Mouse (Mus musculus) splenic B cell, adult 2 months (primary cell): ENCODE data around the gene Lrrc17.

Experiments
- DNase-seq: peaks from one replicate; pipeline ENCODE4 v3.0.0-alpha.2; 2011; ENCODE audit warnings: low read depth, low spot score
- H3K27me3 ChIP-seq: 2 replicates; pipeline ENCODE4 v1.6.1; 2012; ENCODE audit warnings: mild to moderate bottlenecking, low read length, moderate library complexity, mixed read lengths; ENCODE audit not compliant: control insufficient read depth, poor library complexity, insufficient read depth, severe bottlenecking
- H3K36me3 ChIP-seq: 2 replicates; pipeline ENCODE4 v1.6.1; 2012; ENCODE audit warnings: mild to moderate bottlenecking, low read length, moderate library complexity, mixed read lengths; ENCODE audit not compliant: control insufficient read depth, poor library complexity, insufficient read depth, severe bottlenecking

The Lrrc17 gene

DNA sequence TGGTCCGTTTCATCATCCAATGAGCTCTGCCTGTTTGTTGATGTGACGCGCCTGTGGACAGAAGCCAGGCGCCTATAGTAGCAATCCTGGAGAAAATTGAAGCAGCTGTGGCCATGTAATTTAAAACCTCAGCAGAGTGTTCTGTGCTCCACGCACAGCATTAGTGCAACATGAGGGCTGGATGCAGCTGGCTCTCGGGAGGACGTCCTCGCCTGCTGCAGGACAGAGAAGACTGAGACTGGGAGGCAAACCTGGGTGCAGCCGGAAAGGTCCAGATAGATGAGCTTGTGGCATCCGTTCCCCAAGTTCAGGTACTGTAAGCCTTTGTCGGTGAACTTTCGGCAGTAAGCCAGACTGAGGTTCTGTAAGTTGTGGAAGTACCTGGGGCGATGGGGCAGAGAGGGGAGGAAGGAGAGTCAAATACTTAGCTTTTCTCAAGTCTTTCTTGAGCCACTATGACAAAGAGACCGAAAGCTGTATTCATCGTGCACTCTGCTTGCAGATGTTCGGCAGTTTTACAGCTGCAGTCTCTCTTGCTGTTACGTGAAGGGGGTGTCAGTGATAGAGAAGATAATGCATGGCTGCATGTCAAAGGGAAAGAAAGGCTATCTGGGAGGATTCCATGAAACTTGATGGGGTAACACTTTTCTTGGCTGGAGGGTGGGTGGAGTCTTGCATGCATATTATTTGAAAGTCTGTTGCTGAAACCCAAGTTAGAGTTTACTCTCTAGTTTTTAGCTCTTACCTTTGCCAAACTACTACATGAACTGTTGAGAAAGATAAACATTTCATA, at the start of gene Lrrc17:
Lrrc17 (plus strand) TSS at position 151 of the 793 bp plus-strand sequence.
- Histone ChIP-seq H3K36me3 (no peaks in the 10 kb centered on the region), H3K27me3 (no peaks in the 10 kb centered on the region)
- DNase-seq = no peak

DNA sequence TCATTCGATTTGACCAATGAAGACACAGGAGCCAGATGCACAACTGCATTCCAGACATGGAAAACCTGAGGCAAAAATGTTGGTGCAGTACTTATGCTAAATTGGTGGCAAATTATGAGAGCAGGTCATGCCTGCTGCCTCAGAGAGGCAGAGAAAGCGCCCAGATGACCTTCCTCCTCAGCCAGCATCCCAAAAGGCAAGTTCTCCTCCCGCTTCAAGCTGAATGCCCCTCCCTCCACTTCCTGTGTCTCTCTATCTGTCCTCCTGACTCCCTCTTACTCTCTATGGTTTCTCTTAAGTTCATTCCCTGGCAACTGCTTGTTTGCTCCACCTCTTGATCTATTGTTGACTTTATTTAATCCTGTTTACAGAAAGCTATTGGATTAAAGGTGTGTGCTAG, 48.6 kb upstream of the Lrrc17 start:
- H3K36me3 ChIP-seq = no peaks in the 10 kb centered on the region
- DNase-seq = no peak
- H3K27me3 ChIP-seq = no peaks in the 10 kb centered on the region

GRCm38 (mm10) chr5:21496321-21496720, 47.0 kb upstream of the Lrrc17 start:
- Histone ChIP-seq H3K27me3 (no peaks in the 10 kb centered on the region), H3K36me3 (no peaks in the 10 kb centered on the region)
- DNase-seq = no peak

- H3K36me3 ChIP-seq = no peaks in the 10 kb centered on the region
- DNase-seq = no peak
- H3K27me3 ChIP-seq = no peaks in the 10 kb centered on the region
Measured at GRCm38 (mm10) chr5:21496881-21497280, 46.5 kb upstream of the Lrrc17 start.

- Histone ChIP-seq H3K27me3 (no peaks in the 10 kb centered on the region), H3K36me3 (no peaks in the 10 kb centered on the region)
- DNase-seq = no peak
Measured at GRCm38 (mm10) chr5:21498490-21498889, 44.9 kb upstream of the Lrrc17 start.

- no peak for DNase-seq
- Histone ChIP-seq H3K27me3 (no peaks in the 10 kb centered on the region), H3K36me3 (no peaks in the 10 kb centered on the region)
Measured at GRCm38 (mm10) chr5:21498925-21499324, 44.4 kb upstream of the Lrrc17 start.

DNA sequence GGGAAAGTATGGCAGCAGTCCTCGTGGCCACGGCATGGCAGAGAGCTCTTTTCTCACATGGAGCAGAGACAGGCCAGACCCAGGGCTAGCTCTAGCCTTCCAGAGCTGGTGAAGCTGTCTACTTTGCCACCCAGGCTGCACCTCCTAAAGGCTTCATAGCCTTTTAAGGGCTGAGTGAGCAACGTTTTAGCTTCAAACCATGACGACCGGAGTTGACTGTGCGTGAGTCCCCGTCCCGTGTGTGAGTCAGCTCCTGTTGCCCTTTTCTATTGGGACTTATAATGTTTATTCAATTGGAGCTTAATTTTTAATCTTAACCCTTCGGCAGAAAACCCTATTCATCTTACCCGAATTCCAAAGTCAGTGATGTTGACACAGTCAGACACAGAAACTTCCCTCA, 43.2 kb upstream of the Lrrc17 start:
- no peak for DNase-seq

DNA sequence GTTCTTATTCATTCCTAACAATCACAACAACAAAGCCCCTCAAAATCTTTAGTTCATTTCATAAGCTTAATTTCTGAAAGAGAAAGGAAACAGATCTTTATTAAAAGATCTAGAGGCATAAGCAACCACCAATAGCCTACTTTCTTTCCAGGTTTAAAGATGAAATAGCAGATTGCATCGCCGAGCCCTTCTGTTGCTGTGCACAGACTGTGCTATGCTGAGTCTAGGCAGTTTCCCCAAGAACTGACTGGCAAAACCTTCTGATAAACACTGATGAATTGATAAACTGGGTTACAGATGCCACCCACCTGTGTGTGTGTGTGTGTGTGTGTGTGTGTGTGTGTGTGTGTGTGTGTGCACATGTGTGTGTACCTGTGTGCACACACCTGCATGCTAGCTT, 42.4 kb upstream of the Lrrc17 start:
- no peak for DNase-seq
- H3K27me3 ChIP-seq = no peaks in the 10 kb centered on the region
- no peaks in the 10 kb centered on the region for H3K36me3 ChIP-seq

More for the DNA sequence above, 43.2 kb upstream of the Lrrc17 start:
- no peaks in the 10 kb centered on the region for H3K27me3 ChIP-seq
- H3K36me3 ChIP-seq = no peaks in the 10 kb centered on the region

DNA sequence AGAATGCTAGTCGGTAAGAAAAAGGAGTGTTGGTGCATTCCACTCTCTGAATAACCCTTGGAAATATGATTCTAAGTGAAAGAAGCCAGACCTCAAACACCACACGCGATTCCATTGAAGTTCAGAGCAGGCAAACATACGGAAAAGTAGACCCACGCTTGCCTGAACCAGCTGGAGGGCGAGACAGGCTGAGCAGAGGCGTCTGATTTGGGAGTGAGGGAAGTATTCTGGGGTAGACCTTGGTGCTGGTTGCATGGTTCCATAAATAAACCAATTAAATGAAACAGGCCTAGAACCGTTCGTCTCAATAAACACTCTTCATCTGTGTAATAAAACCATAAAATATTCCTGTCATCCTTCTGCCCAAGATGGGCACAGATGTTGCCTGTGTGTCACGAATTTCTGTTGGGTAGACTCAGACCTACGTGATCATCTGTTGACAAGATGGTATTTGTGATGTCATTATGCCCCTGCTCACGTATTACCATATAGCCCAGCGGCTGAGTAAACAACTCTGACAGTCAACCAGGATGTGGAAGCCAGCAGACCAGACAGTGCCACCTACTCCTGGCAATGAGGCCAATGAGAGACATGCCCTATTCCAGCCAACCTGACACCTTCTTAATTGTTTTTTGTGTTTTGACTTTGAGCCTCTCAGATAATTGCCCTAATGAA, 40.3 kb upstream of the Lrrc17 start:
- no peaks in the 10 kb centered on the region for H3K27me3 ChIP-seq
- DNase-seq = no peak
- no peaks in the 10 kb centered on the region for H3K36me3 ChIP-seq

DNA sequence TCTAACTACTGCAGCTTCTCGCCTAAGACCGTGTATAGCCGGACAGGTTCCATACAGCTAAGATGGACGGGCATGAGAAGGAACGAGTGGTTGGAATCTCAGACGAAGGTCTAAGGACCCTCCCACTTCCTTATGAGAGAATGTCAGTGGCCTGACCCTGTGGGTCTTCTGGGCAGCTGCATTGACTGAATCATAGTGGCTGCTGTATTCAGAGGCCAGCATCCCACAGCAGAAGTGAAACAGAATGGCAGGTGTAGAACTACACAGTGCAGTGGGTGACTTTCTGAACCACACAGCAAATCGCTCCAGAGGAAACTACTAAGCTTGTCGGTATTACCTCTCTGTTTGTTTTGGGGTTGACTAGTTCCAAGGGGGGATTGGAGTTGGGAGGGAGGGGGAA, 38.2 kb upstream of the Lrrc17 start:
- no peaks in the 10 kb centered on the region for H3K27me3 ChIP-seq
- peak; percentile 18 for DNase-seq
- H3K36me3 ChIP-seq = no peaks in the 10 kb centered on the region

- Histone ChIP-seq H3K27me3 (no peaks in the 10 kb centered on the region), H3K36me3 (no peaks in the 10 kb centered on the region)
- DNase-seq = no peak
Measured at GRCm38 (mm10) chr5:21506887-21507286, 36.5 kb upstream of the Lrrc17 start.

- H3K27me3 ChIP-seq = no peaks in the 10 kb centered on the region
- H3K36me3 ChIP-seq = no peaks in the 10 kb centered on the region
- peak; percentile 5 for DNase-seq
Measured at GRCm38 (mm10) chr5:21509801-21510200, 33.6 kb upstream of the Lrrc17 start.

- DNase-seq = no peak
- no peaks in the 10 kb centered on the region for H3K27me3 ChIP-seq
- H3K36me3 ChIP-seq = no peaks in the 10 kb centered on the region
Measured at GRCm38 (mm10) chr5:21513363-21513762, 30.0 kb upstream of the Lrrc17 start.

DNA sequence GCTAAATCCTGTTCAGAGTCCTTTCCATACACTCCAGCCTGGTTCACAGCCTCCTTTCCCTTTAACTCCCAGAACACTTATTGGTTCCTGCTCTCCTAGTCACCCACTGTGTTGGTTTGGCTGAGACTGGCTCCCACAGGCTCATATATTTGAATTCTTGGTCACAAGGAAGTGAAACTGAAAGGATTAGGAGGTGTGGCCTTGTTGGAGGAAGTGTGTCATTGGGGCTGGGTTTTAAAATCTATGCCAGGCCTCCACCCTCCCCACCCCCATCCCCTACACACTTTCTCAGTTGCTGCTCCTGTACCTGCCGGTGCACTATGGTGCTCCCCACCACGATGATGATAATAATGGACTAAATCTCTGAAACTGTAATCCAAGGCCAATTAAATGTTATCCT, 25.8 kb upstream of the Lrrc17 start:
- Histone ChIP-seq H3K27me3 (no peaks in the 10 kb centered on the region), H3K36me3 (no peaks in the 10 kb centered on the region)
- DNase-seq = peak; percentile 88

- H3K27me3 ChIP-seq = no peaks in the 10 kb centered on the region
Measured at GRCm38 (mm10) chr5:21518207-21518606, 25.2 kb upstream of the Lrrc17 start.

More at GRCm38 (mm10) chr5:21518207-21518606, 25.2 kb upstream of the Lrrc17 start:
- H3K36me3 ChIP-seq = no peaks in the 10 kb centered on the region
- no peak for DNase-seq
